8 mouse cellular contexts compared by ENCODE assay signal in the genomic region with DNA sequence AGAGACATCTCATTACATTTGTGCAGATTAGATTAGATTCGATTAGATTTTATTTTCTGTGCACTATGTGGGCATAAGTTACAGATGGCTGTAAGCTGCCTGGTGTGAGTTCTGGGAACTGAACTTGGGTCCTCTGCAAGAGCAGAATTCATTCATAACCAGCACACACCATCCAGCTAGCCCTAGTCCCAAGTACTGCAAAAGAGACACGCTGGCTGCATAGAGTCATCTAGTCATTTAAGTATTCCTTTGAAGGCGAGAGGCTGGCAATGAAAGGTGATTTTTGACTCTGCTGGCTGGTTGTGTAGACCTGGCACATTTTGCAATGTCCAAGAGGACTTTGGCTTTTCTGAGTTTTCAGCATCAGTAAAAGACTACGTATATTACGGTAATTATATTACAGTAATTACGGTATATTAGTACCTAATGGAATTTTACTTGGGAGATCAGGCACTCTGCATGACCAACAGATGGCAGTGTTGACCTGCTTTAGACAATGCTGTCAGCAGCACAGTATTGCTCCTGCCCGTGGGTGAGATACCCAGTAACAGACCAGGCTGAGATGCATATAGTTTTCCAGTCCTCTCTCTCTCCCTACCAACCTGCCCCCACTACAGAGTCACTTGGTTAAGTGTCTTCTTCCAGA.
DNase-seq lines count a peak whose midpoint lies in the region; ATAC-seq and TF ChIP-seq lines count a peak whose summit lies in the region.

No protein-coding gene starts in this region.

- H3K27ac ChIP-seq in embryonic fibroblast, embryonic 13.5 days (ENCODE audit: insufficient read depth, low read length) = no peak overlapping the region
- no peak overlapping the region for H3K27ac ChIP-seq in heart, embryonic 12.5 days (ENCODE audit: poor library complexity, severe bottlenecking)
- H3K27ac ChIP-seq in kidney, postnatal 0 days = no peak overlapping the region
- H3K27ac ChIP-seq in stomach, postnatal 0 days (replicated peaks) = no peak overlapping the region

- no peaks in the 10 kb centered on the region for H3K27me3 ChIP-seq in heart, embryonic 12.5 days (replicated peaks)
- no peaks in the 10 kb centered on the region for H3K27me3 ChIP-seq in kidney, postnatal 0 days (ENCODE audit: insufficient read depth, low read length)
- H3K27me3 ChIP-seq in stomach, postnatal 0 days (ENCODE audit: control insufficient read depth, insufficient read depth, low read length) = no peaks in the 10 kb centered on the region

- 29% methylated on average over 7 of the region's 7 CpGs for WGBS in heart, embryonic 12.5 days
- 29% methylated on average over 7 of the region's 7 CpGs for WGBS in kidney, postnatal 0 days
- WGBS in stomach, postnatal 0 days = 30% methylated on average over 7 of the region's 7 CpGs

- no peak overlapping the region for H3K9ac ChIP-seq in heart, embryonic 12.5 days
- H3K9ac ChIP-seq in kidney, postnatal 0 days (ENCODE audit: low read depth, low read length) = no peak overlapping the region
- no peak overlapping the region for H3K9ac ChIP-seq in stomach, postnatal 0 days (ENCODE audit: low read length)

- TF ChIP-seq CTCF in embryonic fibroblast, embryonic 13.5 days (IDR thresholded peaks at IDR 0.05; ENCODE audit: borderline replicate concordance, insufficient read depth, low read length) = peak; percentile 83; the same call in 1 of the 2 replicates
- peak; percentile 93 for TF ChIP-seq CTCF in kidney, postnatal 0 days (IDR thresholded peaks at IDR 0.05; ENCODE audit: low read depth)
- TF ChIP-seq CTCF in stomach, postnatal 0 days (IDR thresholded peaks at IDR 0.05; ENCODE audit: low read depth) = peak; percentile 95

- no peak overlapping the region for H3K4me3 ChIP-seq in embryonic fibroblast, embryonic 13.5 days (ENCODE audit: insufficient read depth, low read length)
- no peak overlapping the region for H3K4me3 ChIP-seq in heart, embryonic 12.5 days
- H3K4me3 ChIP-seq in kidney, postnatal 0 days (replicated peaks; ENCODE audit: low read depth, low read length) = no peak overlapping the region
- H3K4me3 ChIP-seq in stomach, postnatal 0 days (ENCODE audit: low read depth, low read length) = no peak overlapping the region

- no peak for TF ChIP-seq EP300 in stomach, postnatal 0 days (optimal IDR thresholded peaks at IDR 0.05)

- no peak for TF ChIP-seq POLR2A in embryonic fibroblast, embryonic 13.5 days (IDR thresholded peaks at IDR 0.05; ENCODE audit: low read depth, low read length)

- peak; percentile 28 for DNase-seq in CD4-positive helper T cell, adult 2 months (ENCODE audit: low read depth, low spot score)
- peak; percentile 95 for DNase-seq in brain, adult 2 months (ENCODE audit: low read depth, low spot score)
- peak; percentile 96 for DNase-seq in kidney, postnatal 0 days (ENCODE audit: low spot score)
- peak; percentile 82 for DNase-seq in liver
- peak; percentile 68 for DNase-seq in neural tube, embryonic 10.5 days (ENCODE audit: extremely low spot score, low spot score)
- peak; percentile 69 for DNase-seq in stomach, postnatal 0 days (ENCODE audit: low spot score)

- H3K4me2 ChIP-seq in heart, embryonic 12.5 days = no peak overlapping the region
- no peak overlapping the region for H3K4me2 ChIP-seq in kidney, postnatal 0 days (ENCODE audit: low read length)
- no peak overlapping the region for H3K4me2 ChIP-seq in stomach, postnatal 0 days (replicated peaks; ENCODE audit: low read depth)

- ATAC-seq in heart, embryonic 12.5 days (ENCODE audit: insufficient number of reproducible peaks, low FRiP score) = peak; percentile 60; the same call in 1 of the 2 replicates
- peak; percentile 84 for ATAC-seq in kidney, postnatal 0 days (replicated peaks; ENCODE audit: low FRiP score, low read depth)
- ATAC-seq in stomach, postnatal 0 days (ENCODE audit: low FRiP score, low TSS enrichment) = peak; percentile 81

- peaks cover 6% of the 10 kb centered on the region for H3K4me1 ChIP-seq in embryonic fibroblast, embryonic 13.5 days (ENCODE audit: control insufficient read depth, insufficient read depth, low read length)
- no peaks in the 10 kb centered on the region for H3K4me1 ChIP-seq in heart, embryonic 12.5 days (replicated peaks)
- H3K4me1 ChIP-seq in kidney, postnatal 0 days (replicated peaks; ENCODE audit: insufficient read depth, low read length) = no peaks in the 10 kb centered on the region
- no peaks in the 10 kb centered on the region for H3K4me1 ChIP-seq in stomach, postnatal 0 days (replicated peaks; ENCODE audit: control insufficient read depth, insufficient read depth)

- H3K9me3 ChIP-seq in heart, embryonic 12.5 days (replicated peaks) = no peaks in the 10 kb centered on the region
- no peaks in the 10 kb centered on the region for H3K9me3 ChIP-seq in kidney, postnatal 0 days (replicated peaks; ENCODE audit: low read length)
- H3K9me3 ChIP-seq in stomach, postnatal 0 days (ENCODE audit: control insufficient read depth, low read length) = no peaks in the 10 kb centered on the region

- H3K36me3 ChIP-seq in heart, embryonic 12.5 days = no peaks in the 10 kb centered on the region
- H3K36me3 ChIP-seq in kidney, postnatal 0 days (ENCODE audit: insufficient read depth, low read length) = no peaks in the 10 kb centered on the region
- H3K36me3 ChIP-seq in stomach, postnatal 0 days (ENCODE audit: control insufficient read depth, insufficient read depth, low read length) = no peaks in the 10 kb centered on the region

Comparison
In these comparisons a context has a peak if more than half of its experiments do, and no peak if none do; other contexts are left out.
1. DNase-seq: peak in every context shown above with its lines; median percentile 96 in kidney, postnatal 0 days; 95 in brain, adult 2 months; 82 in liver; 69 in stomach, postnatal 0 days; 68 in neural tube, embryonic 10.5 days; 28 in CD4-positive helper T cell, adult 2 months.